Mouse (Mus musculus): ENCODE measurements around the gene Abcc1. TPM values are rescaled to one million over a fixed set of nuclear protein-coding genes. Genes with fewer than 3 reads are reported as not detected.

The Abcc1 gene
- 2.2 and 2.3 TPM in 2 replicates for polyA plus RNA-seq (2015; fragmentation: Nextera tagmentation; extraction: Ambion mirVana)

- Histone ChIP-seq H3K27me3 (no peaks in the 10 kb centered on the region), H3K36me3 (replicated peaks) (no peaks in the 10 kb centered on the region), H3K9me3 (replicated peaks) (no peaks in the 10 kb centered on the region), H3K9ac (peak within 1 kb of the TSS; percentile 70), H3K27ac (replicated peaks) (no peak within 1 kb of the TSS), H3K4me1 (replicated peaks) (peaks cover 59% of the 10 kb centered on the region), H3K4me3 (replicated peaks) (peak within 1 kb of the TSS; percentile 76), H3K4me2 (peak within 1 kb of the TSS; percentile 92)
- under 1% methylated on average over 63 of the region's 64 CpGs for WGBS (ENCODE audit: insufficient replicate concordance)
- ATAC-seq (ENCODE audit: insufficient read depth), result peak; percentile 88
Observed at GRCm38 (mm10) chr16:14361362-14362098, at the start of gene Abcc1. TSS of gene Abcc1 (plus strand) at chr16:14361558.

GRCm38 (mm10) chr16:14312914-14313313, 48.4 kb upstream of the Abcc1 start:
- no peak overlapping the region for H3K9ac ChIP-seq
- H3K9me3 ChIP-seq (replicated peaks), result no peaks in the 10 kb centered on the region
- no peaks in the 10 kb centered on the region for H3K27me3 ChIP-seq
- ATAC-seq (ENCODE audit: insufficient read depth), result no peak
- H3K4me2 ChIP-seq, result no peak overlapping the region
- H3K27ac ChIP-seq (replicated peaks), result no peak overlapping the region
- H3K36me3 ChIP-seq (replicated peaks), result peaks cover 36% of the 10 kb centered on the region
- 81% methylated on average over 7 of the region's 7 CpGs for WGBS (ENCODE audit: insufficient replicate concordance)
- H3K4me1 ChIP-seq (replicated peaks), result peaks cover 52% of the 10 kb centered on the region
- H3K4me3 ChIP-seq (replicated peaks), result no peak overlapping the region

GRCm38 (mm10) chr16:14316884-14317876, 44.2 kb upstream of the Abcc1 start, which contains the start of gene Fopnl:
TSS of gene Fopnl (minus strand) at chr16:14317405.
- Histone ChIP-seq H3K27ac (replicated peaks) (peak within 1 kb of the TSS; percentile 82), H3K4me2 (peak within 1 kb of the TSS; percentile 92), H3K4me3 (replicated peaks) (peak within 1 kb of the TSS; percentile 85), H3K4me1 (replicated peaks) (peaks cover 25% of the 10 kb centered on the region), H3K36me3 (replicated peaks) (peaks cover 20% of the 10 kb centered on the region), H3K9ac (peak within 1 kb of the TSS; percentile 82), H3K27me3 (peaks cover 12% of the 10 kb centered on the region; the same call in 1 of the 2 replicates), H3K9me3 (replicated peaks) (no peaks in the 10 kb centered on the region)
- 2% methylated on average over 51 of the region's 51 CpGs for WGBS (ENCODE audit: insufficient replicate concordance)
- peak; percentile 100 for ATAC-seq (ENCODE audit: insufficient read depth)

GRCm38 (mm10) chr16:14319681-14320080, 41.7 kb upstream of the Abcc1 start:
- no peaks in the 10 kb centered on the region for H3K9me3 ChIP-seq (replicated peaks)
- no peaks in the 10 kb centered on the region for H3K36me3 ChIP-seq (replicated peaks)
- ATAC-seq (ENCODE audit: insufficient read depth), result no peak
- no peak overlapping the region for H3K27ac ChIP-seq (replicated peaks)
- H3K27me3 ChIP-seq, result peaks cover 12% of the 10 kb centered on the region; the same call in 1 of the 2 replicates
- H3K4me1 ChIP-seq (replicated peaks), result peaks cover 22% of the 10 kb centered on the region
- H3K4me2 ChIP-seq, result no peak overlapping the region
- no peak overlapping the region for H3K4me3 ChIP-seq (replicated peaks)
- 67% methylated on average over 3 of the region's 3 CpGs for WGBS (ENCODE audit: insufficient replicate concordance)
- H3K9ac ChIP-seq, result no peak overlapping the region

GRCm38 (mm10) chr16:14320494-14320893, 40.9 kb upstream of the Abcc1 start:
- WGBS (ENCODE audit: insufficient replicate concordance), result 54% methylated on average over 1 of the region's 1 CpGs
- no peak overlapping the region for H3K27ac ChIP-seq (replicated peaks)
- H3K27me3 ChIP-seq, result peaks cover 12% of the 10 kb centered on the region; the same call in 1 of the 2 replicates
- ATAC-seq (ENCODE audit: insufficient read depth), result no peak
- no peaks in the 10 kb centered on the region for H3K36me3 ChIP-seq (replicated peaks)
- H3K4me2 ChIP-seq, result no peak overlapping the region
- H3K9ac ChIP-seq, result no peak overlapping the region
- no peaks in the 10 kb centered on the region for H3K9me3 ChIP-seq (replicated peaks)
- no peak overlapping the region for H3K4me3 ChIP-seq (replicated peaks)
- H3K4me1 ChIP-seq (replicated peaks), result peaks cover 19% of the 10 kb centered on the region

- Histone ChIP-seq H3K9me3 (replicated peaks) (no peaks in the 10 kb centered on the region), H3K4me1 (replicated peaks) (no peaks in the 10 kb centered on the region), H3K27ac (replicated peaks) (no peak overlapping the region), H3K4me2 (no peak overlapping the region), H3K4me3 (replicated peaks) (no peak overlapping the region), H3K36me3 (replicated peaks) (no peaks in the 10 kb centered on the region), H3K9ac (no peak overlapping the region), H3K27me3 (no peaks in the 10 kb centered on the region)
- 38% methylated on average over 1 of the region's 1 CpGs for WGBS (ENCODE audit: insufficient replicate concordance)
- ATAC-seq (ENCODE audit: insufficient read depth), result no peak
Observed at GRCm38 (mm10) chr16:14328156-14328555, 33.2 kb upstream of the Abcc1 start.

GRCm38 (mm10) chr16:14344967-14345366, 16.4 kb upstream of the Abcc1 start:
- no peak for ATAC-seq (ENCODE audit: insufficient read depth)

GRCm38 (mm10) chr16:14351571-14351970, 9.8 kb upstream of the Abcc1 start:
- H3K4me3 ChIP-seq (replicated peaks), result no peak overlapping the region
- no peak overlapping the region for H3K27ac ChIP-seq (replicated peaks)
- no peak for ATAC-seq (ENCODE audit: insufficient read depth)
- no peaks in the 10 kb centered on the region for H3K9me3 ChIP-seq (replicated peaks)
- H3K4me2 ChIP-seq, result no peak overlapping the region
- H3K4me1 ChIP-seq (replicated peaks), result peaks cover 22% of the 10 kb centered on the region
- H3K9ac ChIP-seq, result no peak overlapping the region
- H3K27me3 ChIP-seq, result no peaks in the 10 kb centered on the region
- H3K36me3 ChIP-seq (replicated peaks), result no peaks in the 10 kb centered on the region

More at GRCm38 (mm10) chr16:14344967-14345366, 16.4 kb upstream of the Abcc1 start:
- no peaks in the 10 kb centered on the region for H3K9me3 ChIP-seq (replicated peaks)
- H3K4me1 ChIP-seq (replicated peaks), result no peaks in the 10 kb centered on the region
- WGBS (ENCODE audit: insufficient replicate concordance), result 18% methylated on average over 3 of the region's 3 CpGs
- H3K27ac ChIP-seq (replicated peaks), result no peak overlapping the region
- H3K4me3 ChIP-seq (replicated peaks), result no peak overlapping the region
- H3K4me2 ChIP-seq, result no peak overlapping the region
- no peak overlapping the region for H3K9ac ChIP-seq
- no peaks in the 10 kb centered on the region for H3K27me3 ChIP-seq
- H3K36me3 ChIP-seq (replicated peaks), result no peaks in the 10 kb centered on the region

- no peak for ATAC-seq (ENCODE audit: insufficient read depth)
- Histone ChIP-seq H3K27ac (replicated peaks) (0 out of 2 replicates have a peak overlapping the region, but pooled peaks have one; percentile 14), H3K4me3 (replicated peaks) (no peak overlapping the region), H3K36me3 (replicated peaks) (no peaks in the 10 kb centered on the region), H3K9ac (no peak overlapping the region), H3K4me1 (replicated peaks) (peaks cover 22% of the 10 kb centered on the region), H3K9me3 (replicated peaks) (no peaks in the 10 kb centered on the region), H3K27me3 (no peaks in the 10 kb centered on the region), H3K4me2 (no peak overlapping the region)
- WGBS (ENCODE audit: insufficient replicate concordance), result 66% methylated on average over 3 of the region's 3 CpGs
Observed at GRCm38 (mm10) chr16:14352234-14352633, 9.1 kb upstream of the Abcc1 start.

- Histone ChIP-seq H3K9me3 (replicated peaks) (no peaks in the 10 kb centered on the region), H3K4me1 (replicated peaks) (peaks cover 22% of the 10 kb centered on the region), H3K4me3 (replicated peaks) (no peak overlapping the region), H3K36me3 (replicated peaks) (no peaks in the 10 kb centered on the region), H3K9ac (no peak overlapping the region), H3K27ac (replicated peaks) (0 out of 2 replicates have a peak overlapping the region, but pooled peaks have one; percentile 14), H3K4me2 (0 out of 2 replicates have a peak overlapping the region, but pooled peaks have one; percentile 6), H3K27me3 (no peaks in the 10 kb centered on the region)
- 34% methylated on average over 5 of the region's 5 CpGs for WGBS (ENCODE audit: insufficient replicate concordance)
- ATAC-seq (ENCODE audit: insufficient read depth), result no peak
Observed at GRCm38 (mm10) chr16:14352663-14353062, 8.7 kb upstream of the Abcc1 start.

GRCm38 (mm10) chr16:14357859-14358258, 3.5 kb upstream of the Abcc1 start:
- no peak overlapping the region for H3K9ac ChIP-seq
- no peak overlapping the region for H3K4me2 ChIP-seq
- peaks cover 26% of the 10 kb centered on the region for H3K4me1 ChIP-seq (replicated peaks)
- ATAC-seq (ENCODE audit: insufficient read depth), result no peak
- no peaks in the 10 kb centered on the region for H3K27me3 ChIP-seq
- no peak overlapping the region for H3K4me3 ChIP-seq (replicated peaks)
- WGBS (ENCODE audit: insufficient replicate concordance), result 46% methylated on average over 2 of the region's 2 CpGs
- no peaks in the 10 kb centered on the region for H3K36me3 ChIP-seq (replicated peaks)
- no peak overlapping the region for H3K27ac ChIP-seq (replicated peaks)
- no peaks in the 10 kb centered on the region for H3K9me3 ChIP-seq (replicated peaks)
